Mouse (Mus musculus) heart, postnatal 36 days (tissue): ENCODE results near the gene Yju2. TPM values are rescaled to one million over a fixed set of nuclear protein-coding genes. Genes with fewer than 3 reads are reported as not detected.
"Not testable (repeated sequence)": the region's sequence is repeated elsewhere in the genome, so short reads cannot be mapped to it uniquely, and the experiment has no call there.

ENCODE experiments used
- DNase-seq, 2 experiments: peaks; one replicate each; pipeline ENCODE4 v3.0.0; 2021 to 2022
- intact Hi-C: fragments of 180-260 bp; cut with DNase I; formaldehyde crosslinking; loops from one replicate; pipeline ENCODE4 v1.15.1; 2025
- total RNA-seq, 2 experiments: library from RNA; stranded (reverse); gene quantifications; 2 replicates each; pipeline ENCODE4 v1.2.3; 2021

Yju2 gene
- 1 to 10 TPM; 8.8 to 9.5 TPM for total RNA-seq

GRCm38 (mm10) chr17:55958918-55959728 lies at the start of gene Yju2:
Gene Yju2 (plus strand): TSS chr17:55959099.
- intact Hi-C loops = loop anchor here (5.0 kb wide), 3 partner anchors 48 to 257 kb away; partner anchors contain the start of genes Mpnd, Sh3gl1 and Stap2
- DNase-seq = peak; percentile 93 to 95

GRCm38 (mm10) chr17:55931553-55932502 lies 27.1 kb upstream of the Yju2 start:
- intact Hi-C loops = no loop called here
- peak; percentile 37 for DNase-seq

GRCm38 (mm10) chr17:55932635-55933034 lies 26.3 kb upstream of the Yju2 start:
- intact Hi-C loops = no loop called here
- no peak for DNase-seq

GRCm38 (mm10) chr17:55933191-55933590 lies 25.7 kb upstream of the Yju2 start:
- no peak for DNase-seq
- intact Hi-C loops = no loop called here

GRCm38 (mm10) chr17:55944387-55944865 lies 14.5 kb upstream of the Yju2 start:
- intact Hi-C loops = loop anchor here (5.0 kb wide), 1 partner anchor 242 kb away; no protein-coding TSS in a partner anchor

GRCm38 (mm10) chr17:55944866-55945682 lies 13.8 kb upstream of the Yju2 start:
- intact Hi-C loops = loop anchor here (5.0 kb wide), 1 partner anchor 243 kb away; no protein-coding TSS in a partner anchor
- DNase-seq = peak; percentile 90 to 91

More at GRCm38 (mm10) chr17:55944387-55944865, 14.5 kb upstream of the Yju2 start:
- not testable (repeated sequence) for DNase-seq

- DNase-seq = no peak
- intact Hi-C loops = loop anchor here (1.0 kb wide), 1 partner anchor 55 kb away; no protein-coding TSS in a partner anchor
These were observed 13.2 kb upstream of the Yju2 start for GRCm38 (mm10) chr17:55945696-55946095.

- no peak for DNase-seq
- intact Hi-C loops = no loop called here
These were observed 10.3 kb upstream of the Yju2 start for GRCm38 (mm10) chr17:55948647-55949046.

GRCm38 (mm10) chr17:55949400-55949799 lies 9.5 kb upstream of the Yju2 start, which contains the start of gene Zfp119b:
Gene Zfp119b (minus strand): TSS chr17:55949500.
- DNase-seq = no peak
- intact Hi-C loops = no loop called here

GRCm38 (mm10) chr17:55950601-55951000 lies 8.3 kb upstream of the Yju2 start:
- intact Hi-C loops = no loop called here
- no peak for DNase-seq

GRCm38 (mm10) chr17:55952041-55952440 lies 6.9 kb upstream of the Yju2 start:
- no peak for DNase-seq
- intact Hi-C loops = no loop called here

- intact Hi-C loops = no loop called here
- DNase-seq = no peak
These were observed 6.4 kb upstream of the Yju2 start, which contains the start of gene Ebi3 for GRCm38 (mm10) chr17:55952447-55953027. Gene Ebi3 (plus strand): TSS chr17:55952640.

GRCm38 (mm10) chr17:55953751-55954150 lies 5.1 kb upstream of the Yju2 start:
- DNase-seq = no peak
- intact Hi-C loops = no loop called here

GRCm38 (mm10) chr17:55954229-55954628 lies 4.7 kb upstream of the Yju2 start:
- intact Hi-C loops = no loop called here
- DNase-seq = no peak

GRCm38 (mm10) chr17:55956129-55956528 lies 2.8 kb upstream of the Yju2 start:
- intact Hi-C loops = loop anchor here (2.0 to 5.0 kb wide), 4 partner anchors 51 to 295 kb away; partner anchors contain the start of genes Mpnd, Sh3gl1 and Stap2
- peak in 1 of 2 experiments; percentile 24 for DNase-seq

GRCm38 (mm10) chr17:55956591-55956990 lies 2.3 kb upstream of the Yju2 start:
- intact Hi-C loops = loop anchor here (2.0 to 5.0 kb wide), 4 partner anchors 51 to 294 kb away; partner anchors contain the start of genes Mpnd, Sh3gl1 and Stap2

GRCm38 (mm10) chr17:55957168-55957567 lies 1.7 kb upstream of the Yju2 start:
- intact Hi-C loops = loop anchor here (2.0 to 5.0 kb wide), 4 partner anchors 50 to 294 kb away; partner anchors contain the start of genes Mpnd, Sh3gl1 and Stap2
- DNase-seq = peak; percentile 71 to 83

More at GRCm38 (mm10) chr17:55956591-55956990, 2.3 kb upstream of the Yju2 start:
- peak in 1 of 2 experiments; percentile 1 for DNase-seq

- intact Hi-C loops = loop anchor here (2.0 to 5.0 kb wide), 4 partner anchors 49 to 293 kb away; partner anchors contain the start of genes Mpnd, Sh3gl1 and Stap2
- DNase-seq = no peak
These were observed 944 bp upstream of the Yju2 start for GRCm38 (mm10) chr17:55957726-55958583.
